Mouse (Mus musculus) G1E (cell line): ENCODE measurements around the gene Slc2a4. TPM values are rescaled to one million over a fixed set of nuclear protein-coding genes. Genes with fewer than 3 reads are reported as not detected.
"Not testable (repeated sequence)": the region's sequence is repeated elsewhere in the genome, so short reads cannot be mapped to it uniquely, and the experiment has no call there.

Experiments
- ATAC-seq: 2 replicates; pipeline ENCODE4 v1.8.0; 2016; ENCODE audit warnings: mild to moderate bottlenecking; ENCODE audit not compliant: insufficient number of reproducible peaks, poor library complexity, low FRiP score, severe bottlenecking; ENCODE audit errors: extremely low read depth
- DNase-seq: peaks from one replicate; pipeline ENCODE4 v3.0.0; 2012; ENCODE audit warnings: low spot score
- H3K27me3 ChIP-seq: 2 replicates; pipeline ENCODE4 v1.6.1; 2012; ENCODE audit warnings: mild to moderate bottlenecking, low read length, inconsistent platforms; ENCODE audit not compliant: insufficient read depth
- H3K36me3 ChIP-seq: replicated peaks from 2 replicates; pipeline ENCODE3; 2012; ENCODE audit warnings: mild to moderate bottlenecking, inconsistent platforms
- H3K4me1 ChIP-seq: 2 replicates; pipeline ENCODE4 v1.6.1; 2012; ENCODE audit warnings: low read depth, low read length, inconsistent platforms, mixed read lengths; ENCODE audit not compliant: insufficient read depth
- H3K4me3 ChIP-seq: 2 replicates; pipeline ENCODE4 v1.5.1; 2012; ENCODE audit warnings: low read depth, mild to moderate bottlenecking, inconsistent platforms, low read length, moderate library complexity, mixed read lengths
- H3K9me3 ChIP-seq: replicated peaks from 2 replicates; pipeline ENCODE4 v1.6.1; 2012; ENCODE audit warnings: inconsistent platforms
- CTCF ChIP-seq: IDR thresholded peaks from 2 replicates; pipeline ENCODE4 v1.5.1; 2012; ENCODE audit warnings: low read depth, low read length, inconsistent platforms, mixed read lengths
- GATA1 ChIP-seq: IDR thresholded peaks from 2 replicates; pipeline ENCODE4 v1.6.1; 2012; ENCODE audit warnings: borderline replicate concordance, low read length, inconsistent platforms, mixed read lengths
- GATA2 ChIP-seq: IDR thresholded peaks from 2 replicates; pipeline ENCODE4 v1.6.1; 2012; ENCODE audit warnings: low read depth, low read length, inconsistent platforms, borderline replicate concordance
- POLR2AphosphoS5 ChIP-seq: IDR thresholded peaks from 2 replicates; pipeline ENCODE4 v1.6.1; 2012; ENCODE audit warnings: low read depth, low read length, inconsistent platforms; ENCODE audit not compliant: insufficient replicate concordance
- TAL1 ChIP-seq: conservative IDR thresholded peaks from 2 replicates; pipeline ENCODE4 v1.6.1; 2012; ENCODE audit warnings: low read depth, low read length, inconsistent platforms, mixed read lengths
- polyA plus RNA-seq: library from polyadenylated mRNA; stranded (reverse); fragments of >175 nt; gene quantifications from 2 replicates; pipeline ENCODE4 v1.2.3, GENCODE M21; 2012
- total RNA-seq, 2 experiments: library from RNA; stranded (forward) in 1 of 2; stranded (reverse) in 1 of 2; fragments of 200-1000 nt in 1 of 2; fragments of >200 nt in 1 of 2; fragmentation: Nextera tagmentation in 1 of 2; gene quantifications; 2 replicates each; pipeline ENCODE4 v1.2.3; 2014 to 2017

Gene Slc2a4
- total and polyA plus RNA-seq, 3 experiments = 0.16 to 10.6 (median 0.16) TPM

- no peak for ATAC-seq
- H3K9me3 ChIP-seq = peaks cover 14% of the 10 kb centered on the region
- no peak for DNase-seq
- H3K36me3 ChIP-seq = no peaks in the 10 kb centered on the region
- H3K4me3 ChIP-seq = no peak overlapping the region
- peaks cover 38% of the 10 kb centered on the region for H3K27me3 ChIP-seq
- H3K4me1 ChIP-seq = peaks cover 58% of the 10 kb centered on the region
- no peak for TF ChIP-seq GATA1
- TF ChIP-seq POLR2AphosphoS5 = no peak
- TF ChIP-seq TAL1 = no peak
- TF ChIP-seq GATA2 = no peak
- no peak for TF ChIP-seq CTCF
Observed at GRCm38 (mm10) chr11:69933066-69933465, 14.9 kb downstream of the Slc2a4 start.

DNA sequence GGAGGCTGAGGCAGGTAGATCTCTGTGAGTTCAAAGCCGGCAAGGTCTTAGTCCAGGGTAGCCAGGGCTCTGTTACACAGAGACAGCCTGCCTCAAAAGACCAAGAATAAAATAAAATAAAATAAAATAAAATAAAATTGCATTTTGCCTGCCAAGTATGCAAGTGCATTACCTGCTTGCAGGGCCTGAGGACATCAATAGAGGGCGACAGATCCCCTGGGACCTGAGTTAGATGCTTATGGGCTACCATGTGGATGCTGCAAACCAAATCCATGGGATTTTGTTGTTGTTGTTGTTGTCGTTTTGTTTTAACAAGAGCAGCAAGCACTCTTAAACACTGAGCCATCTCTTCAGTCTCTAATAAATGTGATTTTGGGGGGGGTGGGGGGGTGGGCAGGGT is 15.7 kb downstream of the Slc2a4 start:
- no peak for ATAC-seq

DNA sequence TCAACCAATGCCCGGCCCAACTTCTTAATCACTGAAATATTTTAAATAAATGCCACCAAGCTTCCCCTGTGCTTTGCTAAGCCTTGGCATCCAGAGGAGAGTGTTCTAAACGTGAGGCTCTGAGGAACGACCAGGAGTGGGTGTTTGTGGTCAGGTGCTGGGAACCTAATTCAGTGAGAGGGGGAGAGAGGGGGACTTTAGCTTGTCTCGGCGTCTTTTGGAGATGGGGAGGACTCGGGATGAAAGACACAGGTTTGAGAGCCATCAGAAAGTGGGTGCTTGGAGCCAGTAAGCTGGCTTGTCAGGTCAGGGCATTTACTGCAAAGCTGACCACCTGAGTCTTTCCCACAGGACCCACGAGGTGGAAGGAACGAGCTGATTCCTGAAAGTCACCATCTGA is 16.2 kb downstream of the Slc2a4 start:
- peaks cover 61% of the 10 kb centered on the region for H3K4me1 ChIP-seq
- ATAC-seq = no peak
- TF ChIP-seq POLR2AphosphoS5 (no peak), GATA1 (no peak), GATA2 (no peak), CTCF (no peak), TAL1 (no peak)
- H3K36me3 ChIP-seq = no peaks in the 10 kb centered on the region
- H3K9me3 ChIP-seq = peaks cover 14% of the 10 kb centered on the region
- H3K27me3 ChIP-seq = peaks cover 25% of the 10 kb centered on the region
- DNase-seq = no peak
- peak overlapping the region; percentile 38; the same call in 1 of the 2 replicates for H3K4me3 ChIP-seq

More for the DNA sequence above, 15.7 kb downstream of the Slc2a4 start:
- no peak for DNase-seq
- Histone ChIP-seq H3K27me3 (peaks cover 30% of the 10 kb centered on the region), H3K4me3 (peak overlapping the region; percentile 38; the same call in 1 of the 2 replicates), H3K4me1 (peaks cover 61% of the 10 kb centered on the region), H3K9me3 (peaks cover 14% of the 10 kb centered on the region), H3K36me3 (no peaks in the 10 kb centered on the region)
- TF ChIP-seq GATA2 (no peak), CTCF (no peak), POLR2AphosphoS5 (no peak), TAL1 (no peak)

DNA sequence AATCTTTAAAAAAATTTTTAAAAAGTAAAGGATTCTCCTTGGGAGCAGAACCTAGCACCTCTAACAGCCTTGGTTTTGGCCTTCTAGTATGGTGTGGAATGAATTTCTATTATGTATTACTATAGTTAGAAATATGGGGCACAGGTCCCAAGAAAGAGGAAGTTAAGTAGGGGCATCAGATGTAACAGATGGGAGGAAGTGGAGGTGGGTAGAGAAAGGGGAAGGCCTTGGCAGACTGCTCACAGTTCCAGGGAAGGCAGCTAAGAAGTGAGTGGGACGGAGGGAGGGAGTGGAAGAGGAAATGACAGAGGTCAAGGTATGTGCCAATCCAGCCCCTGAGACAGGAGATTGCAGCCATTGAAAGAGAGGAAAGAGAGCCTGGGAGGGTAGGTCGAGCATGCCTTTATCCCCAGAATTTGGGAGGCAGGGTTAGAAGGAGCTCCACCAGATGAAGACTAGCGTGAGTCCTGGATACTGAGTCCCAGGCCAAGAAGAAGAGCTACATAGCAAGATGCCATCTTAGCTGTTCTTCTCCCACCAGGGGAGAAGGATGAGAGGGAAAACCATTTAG is 16.9 kb downstream of the Slc2a4 start:
- H3K27me3 ChIP-seq = peaks cover 18% of the 10 kb centered on the region
- H3K9me3 ChIP-seq = peaks cover 13% of the 10 kb centered on the region
- peak overlapping the region; percentile 44; the same call in 1 of the 2 replicates for H3K4me3 ChIP-seq
- DNase-seq = peak; percentile 77
- H3K36me3 ChIP-seq = no peaks in the 10 kb centered on the region
- TF ChIP-seq POLR2AphosphoS5 (no peak), GATA1 (no peak), GATA2 (no peak), CTCF (no peak), TAL1 (no peak)
- ATAC-seq = peak; percentile 84
- peaks cover 61% of the 10 kb centered on the region for H3K4me1 ChIP-seq

DNA sequence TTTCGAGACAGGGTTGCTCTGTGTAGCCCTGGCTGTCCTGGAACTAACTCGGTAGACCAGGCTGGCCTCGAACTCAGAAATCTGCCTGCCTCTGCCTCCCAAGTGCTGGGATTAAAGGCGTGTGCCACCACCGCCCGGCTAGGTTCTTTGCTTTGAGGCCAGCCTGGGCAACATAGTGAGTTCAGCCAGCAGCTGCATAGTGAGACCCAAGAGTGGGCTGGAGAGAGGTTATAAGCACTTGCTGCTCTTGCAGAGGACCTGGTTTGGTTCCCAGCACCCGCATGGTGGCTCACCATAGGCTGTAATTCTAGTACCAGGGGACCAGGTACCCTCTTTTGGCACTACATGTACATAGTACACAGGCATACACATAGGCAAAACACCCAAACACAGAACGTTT is 17.8 kb downstream of the Slc2a4 start:
- H3K4me1 ChIP-seq = peaks cover 56% of the 10 kb centered on the region
- not testable (repeated sequence) for DNase-seq, ATAC-seq, H3K4me3 ChIP-seq, H3K36me3 ChIP-seq, H3K9me3 ChIP-seq
- H3K27me3 ChIP-seq = peaks cover 10% of the 10 kb centered on the region

DNA sequence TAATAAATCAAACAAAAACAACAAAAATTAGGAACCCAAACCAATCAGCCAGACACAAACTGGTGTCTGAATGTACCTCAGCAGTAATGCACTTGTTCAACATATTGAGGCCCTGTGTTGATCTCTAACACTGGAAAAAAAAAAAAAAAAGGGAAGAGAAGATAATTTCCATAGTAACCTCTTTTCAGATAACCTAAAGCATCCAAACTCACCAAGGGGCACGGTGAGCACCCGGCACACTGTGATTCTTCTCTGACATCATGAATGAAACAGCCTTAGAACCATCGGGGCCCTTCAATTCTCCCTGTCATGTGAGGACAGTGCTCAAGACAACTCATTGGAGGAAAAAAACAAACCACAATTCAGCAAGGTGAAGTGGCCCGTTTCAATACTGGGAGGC is 18.3 kb downstream of the Slc2a4 start:
- ATAC-seq = no peak

GRCm38 (mm10) chr11:69927501-69927900 is 20.5 kb downstream of the Slc2a4 start:
- no peaks in the 10 kb centered on the region for H3K27me3 ChIP-seq
- no peaks in the 10 kb centered on the region for H3K36me3 ChIP-seq
- peaks cover 2% of the 10 kb centered on the region; the same call in 1 of the 2 replicates for H3K9me3 ChIP-seq
- ATAC-seq (no peak), DNase-seq (no peak)
- peaks cover 54% of the 10 kb centered on the region for H3K4me1 ChIP-seq
- H3K4me3 ChIP-seq = no peak overlapping the region
- TF ChIP-seq GATA2 = no peak
- TF ChIP-seq POLR2AphosphoS5 = no peak
- no peak for TF ChIP-seq CTCF
- TF ChIP-seq TAL1 = no peak
- no peak for TF ChIP-seq GATA1

More for the DNA sequence above, 18.3 kb downstream of the Slc2a4 start:
- H3K9me3 ChIP-seq = peaks cover 2% of the 10 kb centered on the region; the same call in 1 of the 2 replicates
- peaks cover 53% of the 10 kb centered on the region for H3K4me1 ChIP-seq
- H3K27me3 ChIP-seq = peaks cover 6% of the 10 kb centered on the region
- H3K36me3 ChIP-seq = no peaks in the 10 kb centered on the region
- DNase-seq = no peak
- H3K4me3 ChIP-seq = no peak overlapping the region
- TF ChIP-seq GATA1 (no peak), POLR2AphosphoS5 (no peak), TAL1 (no peak), CTCF (no peak), GATA2 (no peak)
